Mouse (Mus musculus) neural tube, embryonic 10.5 days (tissue): ENCODE data around the gene Cdc16.
A peak's percentile ranks its signal among the peaks of the same experiment; 100 is the strongest.
"Not testable (repeated sequence)": the region's sequence is repeated elsewhere in the genome, so short reads cannot be mapped to it uniquely, and the experiment has no call there.

Experiments
- DNase-seq: peaks from one replicate; pipeline ENCODE4 v3.0.0-alpha.2; 2017; ENCODE audit warnings: low spot score; ENCODE audit errors: extremely low spot score

Gene Cdc16

GRCm38 (mm10) chr8:13756982-13757804 lies at the start of gene Cdc16:
Gene Cdc16 (plus strand): TSS chr8:13757676.
- DNase-seq: peak; percentile 97

GRCm38 (mm10) chr8:13708514-13708913 lies 49.0 kb upstream of the Cdc16 start:
- DNase-seq: no peak

GRCm38 (mm10) chr8:13718980-13719379 lies 38.5 kb upstream of the Cdc16 start:
- DNase-seq: no peak

GRCm38 (mm10) chr8:13725722-13726121 lies 31.8 kb upstream of the Cdc16 start:
- no peak for DNase-seq

- no peak for DNase-seq
Observed at GRCm38 (mm10) chr8:13727469-13728094, 29.9 kb upstream of the Cdc16 start.

GRCm38 (mm10) chr8:13740323-13740770 lies 17.1 kb upstream of the Cdc16 start:
- no peak for DNase-seq

- no peak for DNase-seq
Observed at GRCm38 (mm10) chr8:13740817-13741613, 16.5 kb upstream of the Cdc16 start.

GRCm38 (mm10) chr8:13746212-13746611 lies 11.3 kb upstream of the Cdc16 start:
- DNase-seq: not testable (repeated sequence)

GRCm38 (mm10) chr8:13747626-13748025 lies 9.8 kb upstream of the Cdc16 start:
- DNase-seq: no peak

- DNase-seq: peak; percentile 72
Observed at GRCm38 (mm10) chr8:13753680-13754079, 3.8 kb upstream of the Cdc16 start.

GRCm38 (mm10) chr8:13756480-13756879 lies 996 bp upstream of the Cdc16 start:
- no peak for DNase-seq

- DNase-seq: peak; percentile 28
Observed at GRCm38 (mm10) chr8:13757805-13758727, 590 bp downstream of the Cdc16 start.

GRCm38 (mm10) chr8:13769206-13769605 lies 11.7 kb downstream of the Cdc16 start:
- DNase-seq: no peak

GRCm38 (mm10) chr8:13780536-13780935 lies 23.1 kb downstream of the Cdc16 start:
- no peak for DNase-seq

GRCm38 (mm10) chr8:13785250-13785763 lies 27.8 kb downstream of the Cdc16 start, which contains the start of gene Upf3a:
Gene Upf3a (plus strand): TSS chr8:13785615.
- DNase-seq: peak; percentile 95

- DNase-seq: peak; percentile 98
Observed at GRCm38 (mm10) chr8:13785764-13786299, 28.4 kb downstream of the Cdc16 start.

GRCm38 (mm10) chr8:13789606-13790005 lies 32.1 kb downstream of the Cdc16 start:
- DNase-seq: no peak

- no peak for DNase-seq
Observed at GRCm38 (mm10) chr8:13793097-13793745, 35.7 kb downstream of the Cdc16 start.

GRCm38 (mm10) chr8:13793746-13794101 lies 36.2 kb downstream of the Cdc16 start:
- no peak for DNase-seq

- no peak for DNase-seq
Observed at GRCm38 (mm10) chr8:13797676-13798075, 40.2 kb downstream of the Cdc16 start.
